Mouse (Mus musculus): Measurements from ENCODE around the gene Reg3g. TPM values are rescaled to one million over a fixed set of nuclear protein-coding genes. Genes with fewer than 3 reads are reported as not detected.

The Reg3g gene
- polyA plus RNA-seq (2014; fragmentation: Illumina TruSeq; extraction: RNeasy Lipid Tissue Mini Kit (QIAGEN cat#74804); ENCODE audit: low replicate concordance) = 352 TPM

DNA sequence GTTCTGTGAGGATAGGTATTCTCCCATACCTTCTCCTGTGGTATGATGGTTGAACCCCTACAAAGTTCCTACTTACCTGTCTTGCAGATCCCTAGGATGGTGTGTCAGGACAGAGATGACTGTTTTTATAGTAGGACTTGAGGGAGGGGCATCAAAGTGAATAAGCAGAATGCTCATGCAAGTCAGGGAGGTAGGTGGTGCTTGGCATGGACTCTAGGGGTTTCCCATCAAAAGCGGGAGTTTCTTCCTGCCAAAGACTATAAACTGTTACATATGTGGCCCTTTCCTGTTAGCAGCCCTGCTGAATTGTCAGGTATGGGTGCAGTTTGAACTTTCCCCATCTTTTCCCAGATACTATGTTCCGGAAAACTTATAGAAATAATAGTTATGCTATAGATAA, at the start of gene Reg3g:
Reg3g (minus strand) TSS at position 101 of the 400 bp plus-strand sequence.

DNA sequence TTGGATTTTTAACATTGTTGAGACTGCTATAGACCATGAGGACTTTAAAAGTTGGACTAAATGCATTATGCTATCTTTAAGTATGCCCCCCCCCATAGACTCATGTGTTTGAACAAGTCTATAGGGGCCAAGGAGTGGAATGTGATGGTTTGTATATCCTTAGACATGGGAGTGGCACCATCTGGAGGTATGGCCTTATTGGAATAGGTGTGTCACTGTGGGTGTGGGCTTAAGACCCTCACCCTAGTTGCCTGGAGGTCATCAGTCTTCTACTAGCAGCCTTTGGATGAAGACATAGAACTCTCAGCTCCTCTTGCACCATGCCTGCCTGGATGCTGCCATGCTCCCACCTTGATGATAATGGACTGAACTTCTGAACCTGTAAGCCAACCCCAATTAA, 46.3 kb downstream of the Reg3g start, which contains the start of gene Reg1:
Reg1 (plus strand) TSS at position 301 of the 400 bp plus-strand sequence.

Other genes starting within 250 kb of the Reg3g start
- gene Reg3b, start 98.2 kb downstream of the Reg3g start, polyA plus RNA-seq (2014; fragmentation: Illumina TruSeq; extraction: RNeasy Lipid Tissue Mini Kit (QIAGEN cat#74804); ENCODE audit: low replicate concordance) = 633 TPM
- 18.6 TPM for gene Reg3d, start 90.0 kb downstream of the Reg3g start, polyA plus RNA-seq (2014; fragmentation: Illumina TruSeq; extraction: RNeasy Lipid Tissue Mini Kit (QIAGEN cat#74804); ENCODE audit: low replicate concordance)
- 501 TPM for gene Reg3a, start 88.2 kb downstream of the Reg3g start, polyA plus RNA-seq (2014; fragmentation: Illumina TruSeq; extraction: RNeasy Lipid Tissue Mini Kit (QIAGEN cat#74804); ENCODE audit: low replicate concordance)
- gene Reg2, start 73.2 kb downstream of the Reg3g start, polyA plus RNA-seq (2014; fragmentation: Illumina TruSeq; extraction: RNeasy Lipid Tissue Mini Kit (QIAGEN cat#74804); ENCODE audit: low replicate concordance) = 2.9 TPM
- gene Reg1, start 46.2 kb downstream of the Reg3g start, polyA plus RNA-seq (2014; fragmentation: Illumina TruSeq; extraction: RNeasy Lipid Tissue Mini Kit (QIAGEN cat#74804); ENCODE audit: low replicate concordance) = 12,346 TPM

All from small intestine, adult 10 weeks (tissue).